Mouse (Mus musculus) forebrain, embryonic 14.5 days (tissue): Measurements from ENCODE around the gene Prok1. TPM values are rescaled to one million over a fixed set of nuclear protein-coding genes. Genes with fewer than 3 reads are reported as not detected.

Source experiments
- ATAC-seq: fragments of 200-750 bp; cut with Nextera tagmentation; 2 replicates; pipeline ENCODE4 v1.8.0; 2017; ENCODE audit warnings: mild to moderate bottlenecking, moderate library complexity
- DNase-seq: peaks from one replicate; pipeline ENCODE4 v3.0.0-alpha.2; 2015; ENCODE audit warnings: low spot score
- H3K27ac ChIP-seq: fragments of 300-500 bp; sonication (generic); 2 replicates; pipeline ENCODE4 v1.5.1; 2014; ENCODE audit warnings: low read depth, mild to moderate bottlenecking, control low read depth, low read length, moderate library complexity
- H3K27me3 ChIP-seq: fragments of 300-500 bp; sonication (generic); replicated peaks from 2 replicates; pipeline ENCODE4 v1.6.1; 2014; ENCODE audit warnings: low read length, control low read depth, mixed read lengths; ENCODE audit not compliant: control insufficient read depth, insufficient read depth
- H3K36me3 ChIP-seq: fragments of 300-500 bp; sonication (generic); 2 replicates; pipeline ENCODE4 v1.6.1; 2014; ENCODE audit warnings: low read length, control low read depth; ENCODE audit not compliant: control insufficient read depth, insufficient read depth
- H3K4me1 ChIP-seq: fragments of 300-500 bp; sonication (generic); 2 replicates; pipeline ENCODE4 v1.6.1; 2014; ENCODE audit warnings: antibody characterized with exemption, low read length, control low read depth; ENCODE audit not compliant: control insufficient read depth, insufficient read depth
- H3K4me2 ChIP-seq: fragments of 300-500 bp; sonication (generic); 2 replicates; pipeline ENCODE4 v1.6.1; 2014; ENCODE audit warnings: mild to moderate bottlenecking, control low read depth, low read length
- H3K4me3 ChIP-seq: fragments of 300-500 bp; sonication (generic); 2 replicates; pipeline ENCODE4 v1.5.1; 2014; ENCODE audit warnings: low read depth, low read length, control low read depth
- H3K9ac ChIP-seq: fragments of 300-500 bp; sonication (generic); 2 replicates; pipeline ENCODE4 v1.6.1; 2014; ENCODE audit warnings: mild to moderate bottlenecking, low read length, control low read depth, moderate library complexity
- H3K9me3 ChIP-seq: fragments of 300-500 bp; sonication (generic); replicated peaks from 2 replicates; pipeline ENCODE4 v1.6.1; 2016; ENCODE audit warnings: low read length, control low read depth, mixed read lengths; ENCODE audit not compliant: control insufficient read depth
- WGBS: fragments of 180-500 bp; shearing (Covaris S2); extraction: QIAGEN DNeasy Blood & Tissue Kit; methylation state at CpG from one replicate; pipeline ENCODE4 v1.1.7; 2014; 5-methylcytosine and 5-hydroxymethylcytosine counted together
- polyA plus RNA-seq: library from polyadenylated mRNA; unstranded; fragments of >200 nt; fragmentation: Nextera tagmentation; extraction: Ambion mirVana; gene quantifications from 2 replicates; pipeline ENCODE4 v1.2.1, GENCODE M21; 2014

Gene Prok1
- polyA plus RNA-seq, 1 experiment from 2014 or later = not detected

GRCm38 (mm10) chr3:107185597-107185996 is 53.9 kb downstream of the Prok1 start:
- WGBS = 70% methylated on average over 3 of the region's 3 CpGs
- H3K9me3 ChIP-seq = no peaks in the 10 kb centered on the region
- no peak overlapping the region for H3K9ac ChIP-seq
- no peaks in the 10 kb centered on the region for H3K4me1 ChIP-seq
- H3K36me3 ChIP-seq = no peaks in the 10 kb centered on the region
- H3K4me2 ChIP-seq = no peak overlapping the region
- DNase-seq (no peak), ATAC-seq (no peak)
- no peak overlapping the region for H3K4me3 ChIP-seq
- H3K27me3 ChIP-seq = no peaks in the 10 kb centered on the region
- H3K27ac ChIP-seq = no peak overlapping the region

GRCm38 (mm10) chr3:107183178-107183577 is 56.3 kb downstream of the Prok1 start:
- Histone ChIP-seq H3K27ac (no peak overlapping the region), H3K9me3 (no peaks in the 10 kb centered on the region), H3K4me1 (no peaks in the 10 kb centered on the region), H3K9ac (no peak overlapping the region), H3K4me3 (no peak overlapping the region), H3K4me2 (no peak overlapping the region), H3K36me3 (no peaks in the 10 kb centered on the region), H3K27me3 (no peaks in the 10 kb centered on the region)
- WGBS = 79% methylated on average over 3 of the region's 3 CpGs
- DNase-seq (peak; percentile 36), ATAC-seq (no peak)

Other genes with a start within 250 kb of the Prok1 start
- gene Kcna3, start 203.5 kb downstream of the Prok1 start, polyA plus RNA-seq = 10.3 and 15.6 TPM in 2 replicates
- 0.44 and 0.49 TPM in 2 replicates for gene Kcna2, start 138.6 kb downstream of the Prok1 start, polyA plus RNA-seq
- gene Kcna10, start 56.7 kb downstream of the Prok1 start, polyA plus RNA-seq = not detected in 2 replicates
- gene Cym, start 18.0 kb downstream of the Prok1 start, polyA plus RNA-seq = not detected in 2 replicates
- gene A630076J17Rik, start 9.1 kb downstream of the Prok1 start, polyA plus RNA-seq = not detected in 2 replicates
- 242 and 292 TPM in 2 replicates for gene Lamtor5, start 39.2 kb upstream of the Prok1 start, polyA plus RNA-seq
- 2.2 and 2.6 TPM in 2 replicates for gene Slc16a4, start 51.5 kb upstream of the Prok1 start, polyA plus RNA-seq
- 9.1 and 10.2 TPM in 2 replicates for gene Rbm15, start 94.0 kb upstream of the Prok1 start, polyA plus RNA-seq
- 1.4 and 1.8 TPM in 2 replicates for gene Kcnc4, start 219.8 kb upstream of the Prok1 start, polyA plus RNA-seq